Mouse (Mus musculus): Measurements from ENCODE around the gene Fhad1.
A peak's percentile ranks its signal among the peaks of the same experiment; 100 is the strongest.

The Fhad1 gene

DNA sequence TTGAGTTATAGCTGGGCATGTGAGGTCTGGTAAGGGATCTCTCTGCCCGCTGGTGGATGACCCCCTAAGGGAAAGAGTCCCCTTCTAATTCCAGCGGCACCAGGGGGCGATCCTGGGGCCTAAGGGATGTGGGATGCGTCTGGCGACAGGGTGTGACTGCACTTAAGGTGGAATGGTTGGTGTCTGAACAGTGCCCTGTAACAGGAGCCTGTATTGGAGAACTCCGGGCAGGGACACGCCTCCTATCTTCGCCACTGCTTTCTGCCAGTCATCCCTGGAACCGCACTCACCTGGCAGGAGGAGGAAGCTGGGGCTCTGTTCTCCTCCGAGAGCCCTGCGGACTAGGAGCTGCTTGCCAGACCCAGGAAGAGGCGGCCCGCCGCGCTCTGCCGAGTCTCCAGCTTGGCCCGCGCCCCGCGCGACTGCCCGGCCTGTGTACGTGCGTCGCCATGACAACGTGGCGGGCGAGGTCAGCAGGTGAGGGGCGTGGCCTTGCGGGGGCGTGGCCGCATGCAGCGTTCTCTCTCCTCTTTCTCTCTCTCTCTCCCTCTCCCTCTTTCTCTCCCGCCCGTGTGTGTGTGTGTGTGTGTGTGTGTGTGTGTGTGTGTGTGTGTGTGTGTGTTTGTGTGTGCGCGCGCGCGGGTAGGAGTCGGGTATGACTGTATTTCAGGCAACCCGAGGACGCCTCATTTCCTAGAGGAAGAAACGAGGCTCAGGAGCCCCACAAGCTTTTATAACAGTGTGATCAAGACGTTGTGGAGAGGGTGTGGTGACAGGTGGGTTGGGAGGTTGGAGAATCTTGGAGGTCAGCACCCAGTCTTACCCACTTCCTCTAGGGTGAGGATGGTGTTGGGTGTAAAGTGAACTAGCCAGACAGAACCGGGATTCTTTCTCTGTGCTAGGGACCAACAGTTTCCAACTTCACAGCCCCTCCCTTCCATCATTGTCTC is at the start of gene Fhad1:
Gene Fhad1, minus strand, starts transcription at position 424 of the 950 bp plus-strand sequence.
- peak; percentile 93 to 95 for DNase-seq

- DNase-seq, result peak in 1 of 2 experiments; percentile 17
Measured at GRCm38 (mm10) chr4:142063057-142063534, 48.2 kb upstream of the Fhad1 start.

- DNase-seq, result no peak
Measured at GRCm38 (mm10) chr4:142061485-142062240, 46.8 kb upstream of the Fhad1 start.

DNA sequence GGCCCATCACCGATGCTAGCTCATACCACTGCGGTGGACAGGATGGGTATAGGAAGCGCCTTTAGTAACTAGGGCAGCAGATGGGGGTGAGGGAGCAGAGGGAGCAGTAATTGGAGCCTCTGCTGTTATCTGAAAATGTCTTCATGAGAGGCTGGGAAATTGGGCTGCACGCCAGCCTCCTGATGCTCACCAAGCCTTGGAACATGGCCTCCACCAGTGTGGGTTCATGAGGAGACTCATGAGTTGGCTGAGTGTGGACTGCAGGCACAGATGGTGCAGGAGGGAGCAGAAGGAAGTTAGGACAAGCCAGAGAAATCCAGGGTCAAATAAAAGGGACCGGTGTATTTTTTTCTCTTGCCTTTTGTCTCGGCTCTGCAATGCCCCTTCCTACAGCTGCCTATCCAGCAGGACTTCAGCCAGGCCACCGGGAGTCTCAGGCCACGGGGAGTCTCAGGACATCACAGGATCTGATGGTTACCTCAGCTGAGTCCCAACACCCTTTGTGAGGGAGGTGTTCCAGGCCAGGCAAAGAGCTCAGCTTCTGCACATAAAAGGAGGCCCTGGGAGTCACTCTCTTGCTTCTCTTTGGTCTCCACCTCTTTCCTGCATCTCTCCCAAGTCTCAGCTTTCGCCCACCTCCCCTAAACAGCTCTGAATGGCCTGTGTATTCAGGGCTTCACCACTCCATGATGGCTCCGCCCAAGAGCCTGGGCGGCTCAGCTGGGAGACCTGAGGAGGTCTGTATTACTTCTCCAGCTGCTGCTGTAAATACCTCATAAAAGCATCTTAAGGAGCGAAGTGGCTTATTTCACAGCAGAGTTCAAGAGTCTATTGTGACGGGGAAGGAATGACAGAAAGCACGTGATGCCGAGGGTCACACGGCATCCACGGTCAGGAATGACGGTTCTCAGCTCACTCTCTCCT is 45.8 kb upstream of the Fhad1 start:
- DNase-seq, result peak in 1 of 2 experiments; percentile 25

DNA sequence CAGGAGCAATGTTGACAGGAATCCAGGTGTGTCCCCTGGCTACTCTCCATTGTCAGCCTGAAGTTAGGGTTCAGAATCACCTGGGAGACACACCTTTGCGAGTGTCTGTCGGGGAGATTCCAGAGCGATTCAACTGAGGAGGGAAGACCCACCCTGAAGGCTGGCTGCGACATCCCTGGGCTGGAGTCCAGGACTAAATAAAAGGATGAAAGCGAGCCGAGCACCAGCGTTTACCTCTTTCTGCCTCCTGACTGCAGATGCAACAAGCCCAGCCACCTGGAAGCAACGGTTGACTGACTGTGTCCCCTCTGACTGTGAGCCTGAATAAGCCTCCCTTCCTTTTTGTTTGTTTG is 44.9 kb upstream of the Fhad1 start:
- DNase-seq, result no peak

- DNase-seq, result no peak
Measured at GRCm38 (mm10) chr4:142059113-142059840, 44.4 kb upstream of the Fhad1 start.

- peak in 1 of 2 experiments; percentile 38 for DNase-seq
Measured at GRCm38 (mm10) chr4:142057529-142058216, 42.8 kb upstream of the Fhad1 start.

- no peak for DNase-seq
Measured at GRCm38 (mm10) chr4:142055600-142055999, 40.7 kb upstream of the Fhad1 start.

- no peak for DNase-seq
Measured at GRCm38 (mm10) chr4:142054580-142054979, 39.7 kb upstream of the Fhad1 start.

DNA sequence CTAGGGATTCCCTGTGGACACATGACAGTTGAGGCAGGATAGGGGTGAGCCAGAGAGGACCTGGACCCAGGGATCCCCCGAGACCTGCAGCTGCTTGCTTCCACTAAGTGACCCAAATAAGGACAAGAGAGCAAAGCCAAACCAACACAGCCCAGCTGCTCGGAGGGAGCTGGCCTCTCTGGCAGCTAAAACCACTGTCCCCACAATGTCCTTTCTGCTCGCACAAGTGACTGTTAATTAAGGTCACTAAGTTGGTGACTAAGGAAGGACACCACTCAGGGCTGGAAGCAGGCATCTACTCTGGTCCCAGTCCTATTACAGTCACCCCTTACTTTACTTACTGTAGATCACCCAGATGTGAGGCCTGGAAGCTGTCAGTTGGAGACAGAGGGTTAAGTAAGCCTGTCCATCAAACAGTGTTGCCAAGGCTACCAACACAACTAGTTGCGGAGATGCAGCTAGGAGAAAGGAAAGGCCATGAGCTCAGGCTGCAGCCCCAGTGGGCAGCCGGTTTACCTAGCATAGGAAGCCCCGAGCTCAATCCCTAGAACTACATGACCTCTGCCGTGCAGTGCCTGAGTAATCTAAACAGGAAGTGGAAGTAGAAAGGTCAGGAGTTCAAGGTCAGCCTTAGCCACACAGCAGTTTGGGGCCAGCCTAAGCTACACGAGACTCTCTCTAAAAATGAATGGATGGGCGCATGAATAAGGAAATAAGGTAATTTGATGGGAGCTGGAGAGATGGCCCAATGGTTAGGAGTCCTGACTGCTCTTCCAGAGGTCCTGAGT is 39.0 kb upstream of the Fhad1 start:
- no peak for DNase-seq

GRCm38 (mm10) chr4:142053261-142053660 is 38.4 kb upstream of the Fhad1 start:
- DNase-seq, result peak; percentile 57 to 62

GRCm38 (mm10) chr4:142052391-142053132 is 37.7 kb upstream of the Fhad1 start:
- peak; percentile 88 to 90 for DNase-seq

DNA sequence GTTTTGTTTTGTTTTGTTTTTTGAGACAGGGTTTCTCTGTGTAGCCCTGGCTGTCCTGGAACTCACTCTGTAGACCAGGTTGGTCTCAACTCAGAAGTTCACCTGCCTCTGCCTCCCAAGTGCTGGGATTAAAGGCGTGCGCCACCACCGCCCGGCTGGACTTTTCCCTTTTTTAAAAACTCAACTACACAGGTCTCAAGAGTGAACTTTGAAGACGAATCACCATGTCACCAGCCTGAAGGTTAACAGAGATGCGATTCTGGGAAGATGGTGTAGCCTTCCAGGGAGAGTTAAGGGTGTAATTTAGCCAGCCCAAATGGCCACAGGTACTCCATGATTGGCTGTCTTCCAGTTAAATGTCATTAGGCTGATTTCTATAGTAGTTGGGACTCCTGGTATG is 37.0 kb upstream of the Fhad1 start:
- DNase-seq, result peak; percentile 49 to 57

DNA sequence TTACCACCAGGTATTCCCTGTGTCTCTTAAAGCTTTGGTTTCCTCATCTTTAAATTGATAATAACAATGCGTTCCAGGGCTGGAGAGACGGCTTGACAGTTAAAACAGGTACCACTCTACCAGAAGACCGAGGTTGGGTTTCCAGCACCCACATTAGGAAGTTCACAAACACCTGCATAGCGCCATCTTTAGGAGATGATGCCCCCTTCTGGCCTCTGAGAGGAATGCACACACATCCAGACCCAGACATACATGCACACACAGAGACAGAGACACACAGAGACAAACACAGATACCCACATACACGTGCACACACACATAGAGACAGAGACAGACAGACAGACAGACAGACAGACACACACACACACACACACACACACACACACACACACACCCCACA is 35.1 kb upstream of the Fhad1 start:
- DNase-seq, result no peak

- DNase-seq, result no peak
Measured at GRCm38 (mm10) chr4:142048391-142048790, 33.5 kb upstream of the Fhad1 start.

GRCm38 (mm10) chr4:142047005-142047404 is 32.1 kb upstream of the Fhad1 start:
- peak; percentile 79 to 93 for DNase-seq

DNA sequence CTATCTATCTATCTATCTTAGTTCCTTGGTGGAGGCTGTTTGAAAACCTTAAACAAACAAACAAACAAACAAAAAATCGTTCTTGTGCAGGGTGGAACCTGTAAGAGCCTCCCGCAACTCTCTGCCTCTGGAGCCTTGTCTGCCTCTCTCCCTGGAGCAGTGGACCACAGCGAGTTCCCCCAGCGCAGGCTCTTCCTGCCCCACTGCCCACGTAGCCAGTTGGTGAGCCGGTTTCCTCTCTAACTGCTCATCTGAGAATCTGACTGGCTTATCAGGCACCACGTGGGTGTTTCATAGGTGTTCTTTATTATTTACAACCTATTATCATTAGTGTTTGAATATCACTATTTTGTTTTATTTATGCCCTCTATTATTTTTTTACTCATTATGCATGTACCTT is 31.6 kb upstream of the Fhad1 start:
- DNase-seq, result peak; percentile 51 to 57

DNA sequence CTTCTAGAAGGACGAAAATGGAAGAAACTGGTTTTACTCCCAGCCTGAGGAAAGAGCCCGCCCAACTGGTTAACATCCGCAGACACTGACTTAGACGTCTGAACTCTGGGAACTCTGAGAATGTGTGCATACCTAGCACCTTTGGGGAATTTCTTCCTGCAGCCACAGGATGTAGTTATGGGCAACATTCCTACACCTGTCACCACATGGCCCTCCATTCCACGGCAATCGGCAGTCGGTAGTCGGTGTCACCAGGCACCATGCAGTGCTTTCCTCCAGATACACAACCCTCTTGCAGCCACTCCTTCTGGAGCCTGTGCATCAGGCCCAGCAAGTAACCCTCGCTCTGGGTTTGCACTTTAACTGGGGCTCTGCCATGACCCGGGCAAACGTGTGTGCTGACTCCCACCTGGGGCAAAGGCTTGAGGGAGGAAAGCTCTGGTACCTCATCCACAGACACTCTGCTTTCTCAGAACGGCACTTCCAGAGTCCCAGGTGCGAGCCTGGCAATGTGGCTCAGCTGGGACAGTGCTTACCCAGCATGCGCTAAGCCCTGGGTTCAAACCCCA is 30.8 kb upstream of the Fhad1 start:
- peak in 1 of 2 experiments; percentile 57 for DNase-seq

DNA sequence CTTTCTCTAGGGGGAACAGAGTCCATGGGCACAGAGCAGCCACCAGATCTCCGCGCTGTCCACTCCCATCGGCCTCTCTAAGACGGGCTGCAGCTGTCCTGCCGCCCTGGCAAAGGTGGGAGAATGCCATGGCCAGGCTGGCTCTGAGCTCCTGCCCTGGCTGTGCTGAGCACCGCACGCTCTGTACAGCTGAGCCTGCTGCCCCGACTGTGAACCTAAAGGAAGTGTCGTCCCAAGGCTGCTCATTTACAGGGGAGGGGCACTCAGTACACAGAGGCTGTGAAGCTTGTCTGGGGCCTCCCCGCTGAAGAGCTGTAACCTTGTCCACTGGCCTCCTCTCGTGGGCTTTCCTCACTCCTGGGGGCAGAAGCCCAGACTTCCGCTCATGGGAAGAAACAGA is 29.6 kb upstream of the Fhad1 start:
- DNase-seq, result no peak

All from kidney, postnatal 36 days (tissue).